Mouse (Mus musculus) liver, postnatal 0 days (tissue): ENCODE data around the gene Rnf5.

ENCODE experiments used
- CTCF ChIP-seq: sonication (generic); IDR thresholded peaks from 2 replicates; pipeline ENCODE4 v1.5.1; 2016; ENCODE audit warnings: antibody characterized with exemption, low read depth
- EP300 ChIP-seq: IDR thresholded peaks from 2 replicates; pipeline ENCODE4 v1.6.1; 2016; ENCODE audit warnings: antibody characterized with exemption, low read depth, mild to moderate bottlenecking

DNA sequence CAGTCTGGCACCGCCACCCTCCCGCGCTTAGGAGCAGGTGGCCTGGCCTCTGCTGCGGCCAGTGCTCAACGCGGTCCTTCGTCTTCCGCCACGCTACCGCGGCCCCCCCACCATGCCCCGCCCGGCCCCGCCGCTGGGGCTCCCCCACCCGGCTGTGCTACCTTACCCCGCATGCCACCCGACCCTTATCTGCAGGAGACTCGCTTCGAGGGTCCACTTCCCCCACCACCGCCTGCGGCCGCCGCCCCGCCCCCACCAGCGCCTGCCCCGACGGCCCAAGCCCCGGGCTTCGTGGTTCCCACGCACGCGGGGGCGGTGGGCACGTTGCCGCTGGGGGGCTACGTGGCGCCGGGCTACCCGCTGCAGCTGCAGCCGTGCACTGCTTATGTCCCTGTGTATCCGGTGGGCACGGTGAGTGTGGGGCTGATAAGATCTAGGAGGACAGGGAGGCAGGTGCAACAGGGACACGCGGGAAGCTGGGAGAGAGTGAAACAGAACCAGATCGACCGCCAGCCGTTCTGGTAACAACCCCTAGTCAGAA is 27.3 kb upstream of the Rnf5 start:
- TF ChIP-seq CTCF (no peak), EP300 (no peak)
